Mouse (Mus musculus) right cerebral cortex, postnatal 25 days (tissue): ENCODE measurements around the gene H2al1h.
"Not testable (repeated sequence)": the region's sequence is repeated elsewhere in the genome, so short reads cannot be mapped to it uniquely, and the experiment has no call there.

Source experiments
- DNase-seq: peaks from one replicate; pipeline ENCODE4 v3.0.0; 2022

The H2al1h gene

GRCm38 (mm10) chrX:11321192-11321591 lies at the start of gene H2al1h:
H2al1h (plus strand) TSS chrX:11321492.
- not testable (repeated sequence) for DNase-seq

DNA sequence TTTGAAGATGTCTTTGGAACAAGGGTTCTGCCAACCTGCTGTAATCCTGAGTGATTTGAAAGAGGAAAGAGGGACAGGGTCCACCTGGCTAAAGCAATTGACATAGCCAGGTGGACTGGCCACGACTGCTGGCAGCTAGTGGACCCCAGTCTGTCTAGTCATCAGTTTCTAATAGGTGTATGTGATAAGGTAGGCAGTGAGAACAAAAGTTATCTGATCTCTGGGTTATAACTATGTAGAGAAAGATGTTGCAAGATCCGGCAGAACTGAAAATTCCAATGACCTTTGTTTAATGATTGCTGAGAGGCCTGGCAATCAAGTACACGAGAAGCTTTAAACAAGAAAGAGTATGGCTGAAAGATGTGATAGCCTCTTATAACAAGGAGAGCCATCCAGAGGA lies 48.1 kb upstream of the H2al1h start:
- no peak for DNase-seq

DNA sequence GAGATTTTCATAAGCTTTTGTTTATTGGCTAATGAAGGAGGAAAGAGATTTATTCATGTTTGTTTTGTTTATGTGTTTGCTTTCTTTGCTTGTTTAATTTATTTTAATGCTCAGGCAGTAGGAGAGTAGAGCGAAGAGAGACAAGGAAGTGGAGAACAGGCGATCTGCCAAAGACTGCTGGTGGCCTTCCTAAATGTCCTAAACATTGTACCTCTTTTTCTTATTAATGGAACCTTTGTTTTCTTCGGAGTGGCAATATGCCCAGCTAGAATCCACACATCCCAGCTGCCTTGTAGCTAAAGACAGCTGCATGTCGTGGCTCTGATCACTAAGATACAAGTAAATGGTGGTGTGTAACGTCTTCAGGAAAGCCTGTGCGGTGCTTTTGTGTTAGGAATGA lies 44.2 kb upstream of the H2al1h start:
- no peak for DNase-seq

DNA sequence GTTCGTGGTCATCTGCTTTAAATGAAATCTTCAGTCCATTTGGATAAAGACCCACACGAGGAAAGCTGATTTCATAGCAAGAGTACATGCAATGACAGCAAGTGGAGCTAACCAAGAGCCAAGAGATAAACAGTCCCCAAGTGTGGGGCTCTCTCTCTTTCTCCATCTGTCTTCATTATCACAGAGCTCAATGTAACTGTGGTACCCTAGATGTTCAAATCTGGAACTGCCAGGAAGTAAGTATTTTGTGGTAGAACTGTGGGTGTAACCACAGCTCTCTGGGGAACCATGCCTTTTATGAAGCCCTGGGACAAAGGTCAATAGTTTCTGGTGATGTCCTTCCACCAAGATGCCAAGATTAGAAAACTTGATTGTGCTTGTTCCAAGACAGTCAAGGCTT lies 40.6 kb upstream of the H2al1h start:
- no peak for DNase-seq

- DNase-seq: no peak
These were observed 32.9 kb upstream of the H2al1h start for GRCm38 (mm10) chrX:11288306-11288882.

DNA sequence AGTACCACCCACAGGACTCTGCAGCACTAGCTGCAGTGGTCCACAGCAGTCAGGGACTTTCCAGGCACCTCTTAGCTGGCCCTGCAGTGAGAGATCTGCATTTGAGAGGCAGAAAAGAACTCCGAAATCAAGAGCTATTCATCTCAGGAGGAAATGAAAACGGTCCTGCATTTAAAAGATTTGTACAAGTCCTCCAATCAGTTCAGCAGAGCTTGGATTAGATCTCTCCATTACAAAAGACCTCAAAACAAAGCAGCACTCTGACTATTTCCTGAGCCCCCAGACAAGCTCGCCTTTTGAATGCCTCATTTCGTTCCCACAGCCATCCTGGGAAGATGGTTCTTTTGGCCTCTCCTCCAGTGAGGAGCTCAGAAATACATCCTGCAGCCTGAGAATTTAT lies 32.0 kb upstream of the H2al1h start:
- DNase-seq: no peak

DNA sequence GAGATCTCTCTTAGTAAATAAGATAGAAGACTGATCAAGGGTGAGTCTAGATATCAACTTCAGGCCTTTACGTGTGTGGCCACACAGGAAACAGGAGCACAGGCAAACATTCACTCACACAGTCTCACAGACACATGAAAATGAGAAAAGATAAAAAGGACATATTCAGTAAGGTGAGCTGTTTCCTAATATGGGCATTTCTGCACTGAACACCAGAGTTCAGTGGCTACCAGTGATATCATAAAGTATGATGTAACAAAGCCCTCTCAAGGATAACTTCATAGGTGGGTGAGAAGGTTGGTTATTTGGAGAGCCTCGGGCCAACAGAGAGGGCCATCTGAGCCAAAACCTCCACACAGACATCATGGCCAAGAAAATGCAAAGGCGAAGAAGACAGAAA lies 22.3 kb upstream of the H2al1h start, which contains the start of gene H2al1a:
TSS of gene H2al1a (plus strand) at position 301 of the 400 bp plus-strand sequence.
- not testable (repeated sequence) for DNase-seq

- DNase-seq: not testable (repeated sequence)
These were observed 19.2 kb upstream of the H2al1h start, which contains the start of gene H2al1b for GRCm38 (mm10) chrX:11302132-11302531. H2al1b (plus strand) TSS chrX:11302432.

DNA sequence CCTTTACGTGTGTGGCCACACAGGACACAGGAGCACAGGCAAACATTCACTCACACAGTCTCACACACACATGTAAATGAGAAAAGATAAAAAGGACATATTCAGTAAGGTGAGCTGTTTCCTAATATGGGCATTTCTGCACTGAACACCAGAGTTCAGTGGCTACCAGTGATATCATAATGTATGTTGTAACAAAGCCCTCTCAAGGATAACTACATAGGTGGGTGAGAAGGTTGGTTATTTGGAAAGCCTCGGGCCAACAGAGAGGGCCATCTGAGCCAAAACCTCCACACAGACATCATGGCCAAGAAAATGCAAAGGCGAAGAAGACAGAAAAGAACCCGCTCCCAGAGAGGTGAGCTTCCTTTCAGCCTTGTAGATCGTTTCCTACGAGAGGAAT lies 15.9 kb upstream of the H2al1h start, which contains the start of gene H2al1c:
TSS of gene H2al1c (plus strand) at position 301 of the 400 bp plus-strand sequence.
- DNase-seq: not testable (repeated sequence)

DNA sequence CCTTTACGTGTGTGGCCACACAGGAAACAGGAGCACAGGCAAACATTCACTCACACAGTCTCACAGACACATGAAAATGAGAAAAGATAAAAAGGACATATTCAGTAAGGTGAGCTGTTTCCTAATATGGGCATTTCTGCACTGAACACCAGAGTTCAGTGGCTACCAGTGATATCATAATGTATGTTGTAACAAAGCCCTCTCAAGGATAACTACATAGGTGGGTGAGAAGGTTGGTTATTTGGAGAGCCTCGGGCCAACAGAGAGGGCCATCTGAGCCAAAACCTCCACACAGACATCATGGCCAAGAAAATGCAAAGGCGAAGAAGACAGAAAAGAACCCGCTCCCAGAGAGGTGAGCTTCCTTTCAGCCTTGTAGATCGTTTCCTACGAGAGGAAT lies 12.8 kb upstream of the H2al1h start, which contains the start of gene H2al1d:
TSS of gene H2al1d (plus strand) at position 301 of the 400 bp plus-strand sequence.
- not testable (repeated sequence) for DNase-seq

- not testable (repeated sequence) for DNase-seq
These were observed 9.7 kb upstream of the H2al1h start, which contains the start of gene H2al1e for GRCm38 (mm10) chrX:11311634-11312033. H2al1e (plus strand) TSS chrX:11311934.

- not testable (repeated sequence) for DNase-seq
These were observed 6.4 kb upstream of the H2al1h start, which contains the start of gene H2al1f for GRCm38 (mm10) chrX:11314858-11315257. H2al1f (plus strand) TSS chrX:11315158.

- DNase-seq: not testable (repeated sequence)
These were observed 3.3 kb upstream of the H2al1h start, which contains the start of gene H2al1g for GRCm38 (mm10) chrX:11317956-11318355. H2al1g (plus strand) TSS chrX:11318256.

DNA sequence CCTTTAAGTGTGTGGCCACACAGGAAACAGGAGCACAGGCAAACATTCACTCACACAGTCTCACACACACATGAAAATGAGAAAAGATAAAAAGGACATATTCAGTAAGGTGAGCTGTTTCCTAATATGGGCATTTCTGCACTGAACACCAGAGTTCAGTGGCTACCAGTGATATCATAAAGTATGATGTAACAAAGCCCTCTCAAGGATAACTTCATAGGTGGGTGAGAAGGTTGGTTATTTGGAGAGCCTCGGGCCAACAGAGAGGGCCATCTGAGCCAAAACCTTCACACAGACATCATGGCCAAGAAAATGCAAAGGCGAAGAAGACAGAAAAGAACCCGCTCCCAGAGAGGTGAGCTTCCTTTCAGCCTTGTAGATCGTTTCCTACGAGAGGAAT lies 3.1 kb downstream of the H2al1h start, which contains the start of gene H2al1i:
TSS of gene H2al1i (plus strand) at position 301 of the 400 bp plus-strand sequence.
- DNase-seq: not testable (repeated sequence)

DNA sequence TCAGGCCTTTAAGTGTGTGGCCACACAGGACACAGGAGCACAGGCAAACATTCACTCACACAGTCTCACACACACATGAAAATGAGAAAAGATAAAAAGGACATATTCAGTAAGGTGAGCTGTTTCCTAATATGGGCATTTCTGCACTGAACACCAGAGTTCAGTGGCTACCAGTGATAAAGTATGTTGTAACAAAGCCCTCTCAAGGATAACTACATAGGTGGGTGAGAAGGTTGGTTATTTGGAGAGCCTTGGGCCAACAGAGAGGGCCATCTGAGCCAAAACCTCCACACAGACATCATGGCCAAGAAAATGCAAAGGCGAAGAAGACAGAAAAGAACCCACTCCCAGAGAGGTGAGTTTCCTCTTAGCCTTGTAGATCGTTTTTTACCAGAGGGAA lies 6.2 kb downstream of the H2al1h start, which contains the start of gene H2al1j:
TSS of gene H2al1j (plus strand) at position 301 of the 400 bp plus-strand sequence.
- not testable (repeated sequence) for DNase-seq

DNA sequence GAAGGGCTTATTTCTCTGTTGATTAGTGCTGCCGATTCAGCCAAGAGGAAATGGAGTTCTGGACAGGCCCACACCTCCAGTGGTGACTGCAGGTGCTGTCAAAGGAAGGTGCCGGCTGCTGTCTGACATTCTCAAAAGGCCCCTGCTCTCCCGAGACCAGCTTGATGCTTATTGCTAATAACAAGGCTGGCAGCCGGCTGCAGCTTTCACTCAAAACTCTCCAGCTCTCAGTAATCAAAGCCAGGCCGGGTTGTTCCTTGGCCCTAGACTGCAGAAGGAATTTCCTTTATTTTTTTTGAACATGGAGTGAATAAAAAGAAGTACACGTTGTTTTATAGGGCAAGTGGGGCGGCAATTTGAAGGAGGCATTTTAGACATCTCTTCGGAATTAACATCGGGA lies 24.5 kb downstream of the H2al1h start:
- no peak for DNase-seq

GRCm38 (mm10) chrX:11346756-11347155 lies 25.5 kb downstream of the H2al1h start:
- no peak for DNase-seq

- no peak for DNase-seq
These were observed 39.5 kb downstream of the H2al1h start for GRCm38 (mm10) chrX:11360823-11361222.

- DNase-seq: no peak
These were observed 40.0 kb downstream of the H2al1h start for GRCm38 (mm10) chrX:11361261-11361660.

- DNase-seq: no peak
These were observed 42.6 kb downstream of the H2al1h start for GRCm38 (mm10) chrX:11363890-11364289.

GRCm38 (mm10) chrX:11365151-11365550 lies 43.9 kb downstream of the H2al1h start:
- DNase-seq: no peak
